Mouse (Mus musculus) layer of hippocampus, adult 11-12 months (tissue): ENCODE data around the gene Usp17la.
"Not testable (repeated sequence)": the region's sequence is repeated elsewhere in the genome, so short reads cannot be mapped to it uniquely, and the experiment has no call there.

Experiments used
- DNase-seq: peaks from one replicate; pipeline ENCODE4 v3.0.0; 2022; ENCODE audit warnings: low spot score

Usp17la gene

DNA sequence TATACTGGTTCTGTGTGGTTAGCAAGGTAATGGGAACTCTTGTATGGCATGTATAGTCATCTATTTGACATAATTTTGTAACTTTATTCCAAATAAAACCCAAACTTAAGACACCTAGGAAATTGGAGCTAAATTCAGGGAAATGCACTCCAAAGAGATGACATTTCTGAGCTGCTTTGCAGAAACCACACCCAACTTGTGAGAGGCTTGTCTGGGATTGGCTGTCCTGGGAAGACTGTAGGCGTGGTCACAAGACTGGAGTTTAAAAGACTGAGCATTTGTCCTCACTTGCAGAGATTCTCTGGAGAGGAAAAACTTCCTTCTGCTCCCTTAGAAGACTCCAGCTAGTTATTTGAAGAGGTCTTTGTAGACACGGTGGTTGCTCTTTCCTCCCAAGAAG is at the start of gene Usp17la:
Gene Usp17la, plus strand, starts transcription at position 301 of the 400 bp plus-strand sequence.
- DNase-seq, result not testable (repeated sequence)

DNA sequence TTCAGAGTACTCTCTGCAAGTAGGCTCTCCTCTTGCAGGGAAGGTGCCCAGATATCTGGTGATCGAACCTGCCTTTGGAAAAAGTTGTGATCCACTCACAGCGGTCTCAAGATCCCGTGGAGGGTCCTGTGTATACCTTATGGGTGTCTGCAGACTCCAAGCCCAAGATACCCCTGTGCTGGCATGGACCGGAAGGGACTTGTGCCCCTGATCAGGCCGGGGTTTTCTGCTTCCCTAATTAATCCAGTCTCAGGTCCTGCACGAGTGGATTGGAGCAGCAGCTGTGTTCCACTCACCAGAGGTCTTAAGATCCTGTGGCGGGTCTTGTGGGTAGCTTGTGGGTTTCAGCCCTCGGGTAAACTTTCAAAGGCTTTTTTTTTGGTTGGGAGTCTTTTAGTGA is 46.5 kb upstream of the Usp17la start:
- not testable (repeated sequence) for DNase-seq

DNA sequence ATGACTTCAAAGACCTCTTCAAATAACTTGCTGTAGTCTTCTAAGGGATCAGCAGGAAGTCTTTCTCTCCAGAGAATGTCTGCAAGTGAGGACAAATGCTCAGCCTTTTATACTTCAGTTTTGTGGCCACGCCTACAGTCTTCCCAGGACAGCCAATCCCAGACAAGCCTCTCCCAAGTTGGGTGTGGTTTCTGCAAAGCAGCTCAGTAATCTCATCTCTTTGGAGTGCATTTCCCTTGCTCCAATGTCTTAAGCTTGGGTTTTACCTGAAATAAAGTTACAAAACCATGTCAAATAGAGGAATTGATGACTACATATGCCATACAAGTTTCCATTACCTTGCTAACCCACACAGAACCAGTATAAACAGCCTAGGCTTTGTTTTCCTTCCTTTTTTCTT is 14.3 kb upstream of the Usp17la start, which contains the start of gene Usp17lb:
Gene Usp17lb, minus strand, starts transcription at position 101 of the 400 bp plus-strand sequence.
- no peak for DNase-seq

DNA sequence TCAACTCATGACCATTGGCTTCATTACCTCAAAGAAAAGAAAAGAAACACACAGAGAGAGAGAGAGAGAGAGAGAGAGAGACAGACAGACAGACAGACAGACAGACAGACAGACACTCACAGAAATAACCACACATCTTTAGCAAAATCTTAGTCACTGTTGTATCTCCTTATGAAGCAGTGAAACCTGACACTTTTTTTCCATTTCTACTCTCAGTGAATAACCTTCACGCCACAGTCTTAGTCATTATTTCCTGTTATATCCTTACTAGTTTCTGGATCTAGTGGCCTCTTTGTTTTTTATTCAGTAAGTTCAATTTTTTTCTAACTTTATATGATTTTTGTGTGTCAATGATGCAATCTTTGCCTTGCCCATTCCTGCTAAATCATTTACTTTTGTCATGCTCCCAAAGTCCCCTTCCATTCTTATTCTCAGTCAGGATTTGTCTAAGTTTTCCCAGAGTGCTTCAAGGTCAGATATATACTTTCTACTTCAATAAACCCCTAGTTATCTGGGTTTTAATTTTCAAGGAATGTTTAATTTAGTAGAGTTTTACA is 13.0 kb upstream of the Usp17la start:
- no peak for DNase-seq

DNA sequence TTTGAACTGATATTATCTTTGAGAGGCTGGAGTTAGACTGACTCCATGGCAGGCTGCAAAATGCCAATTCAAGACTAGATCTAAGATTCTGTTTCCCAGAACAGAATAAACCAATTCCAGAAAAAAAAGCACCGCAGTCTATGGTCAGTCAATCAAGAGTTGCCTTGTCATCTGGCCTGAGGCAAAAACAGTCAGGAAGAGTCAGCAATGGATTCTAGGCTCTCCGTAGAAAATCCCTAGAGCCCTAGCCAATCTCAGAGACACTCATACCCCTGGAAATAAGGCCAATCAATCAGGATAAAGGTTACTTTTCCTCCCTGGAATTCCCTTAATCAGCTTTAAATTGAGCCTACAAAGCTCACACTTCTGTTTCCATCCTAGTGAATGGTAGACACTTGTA is 5.3 kb upstream of the Usp17la start:
- DNase-seq, result not testable (repeated sequence)

DNA sequence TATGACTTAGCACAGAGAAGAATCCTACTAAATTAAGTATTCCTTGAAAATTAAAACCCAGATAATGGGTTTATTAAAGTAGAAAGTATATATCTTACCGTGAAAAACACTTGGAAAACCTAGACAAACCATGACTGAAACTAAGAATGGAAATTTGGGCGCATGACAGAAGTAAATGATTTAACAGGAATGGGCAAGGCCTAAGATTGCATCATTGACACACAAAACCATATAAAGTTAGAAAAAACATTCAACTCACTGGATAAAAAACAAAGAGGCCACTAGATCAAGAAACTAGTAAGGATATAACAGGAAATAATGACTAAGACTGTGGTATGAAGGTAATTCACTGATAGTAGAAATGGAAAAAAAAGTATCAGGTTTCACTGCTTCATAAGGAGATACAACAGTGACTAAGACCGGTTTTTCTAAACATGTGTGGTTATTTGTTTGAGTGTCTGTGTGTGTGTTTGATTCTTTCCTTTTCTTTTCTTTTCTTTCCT is 1.5 kb upstream of the Usp17la start:
- no peak for DNase-seq

DNA sequence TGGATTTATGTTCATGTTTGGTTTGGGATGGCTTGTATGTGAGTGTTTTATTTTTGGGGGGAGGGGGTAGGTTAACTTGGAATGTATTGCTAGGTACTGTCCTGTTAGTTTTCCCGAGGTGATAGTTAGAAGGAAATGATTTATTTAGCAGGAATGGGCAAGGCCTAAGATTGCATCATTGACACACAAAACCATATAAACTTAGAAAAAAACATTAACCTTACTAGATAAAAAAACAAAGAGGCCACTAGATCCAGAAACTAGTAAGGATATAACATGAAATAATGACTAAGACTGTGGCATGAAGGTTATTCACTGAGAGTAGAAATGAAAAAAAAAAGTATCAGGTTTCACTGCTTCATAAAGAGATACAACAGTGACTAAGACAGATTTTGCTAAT is 874 bp downstream of the Usp17la start:
- DNase-seq, result no peak

DNA sequence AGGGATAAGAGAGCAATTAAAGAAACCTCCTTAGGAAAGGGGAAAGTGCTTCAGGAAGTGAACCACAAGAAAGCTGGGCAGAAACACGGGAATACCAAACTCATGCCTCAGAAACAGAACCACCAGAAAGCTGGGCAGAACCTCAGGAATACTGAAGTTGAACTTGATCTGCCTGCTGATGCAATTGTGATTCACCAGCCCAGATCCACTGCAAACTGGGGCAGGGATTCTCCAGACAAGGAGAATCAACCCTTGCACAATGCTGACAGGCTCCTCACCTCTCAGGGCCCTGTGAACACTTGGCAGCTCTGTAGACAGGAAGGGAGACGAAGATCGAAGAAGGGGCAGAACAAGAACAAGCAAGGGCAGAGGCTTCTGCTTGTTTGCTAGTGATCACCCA is 4.6 kb downstream of the Usp17la start:
- DNase-seq, result no peak

DNA sequence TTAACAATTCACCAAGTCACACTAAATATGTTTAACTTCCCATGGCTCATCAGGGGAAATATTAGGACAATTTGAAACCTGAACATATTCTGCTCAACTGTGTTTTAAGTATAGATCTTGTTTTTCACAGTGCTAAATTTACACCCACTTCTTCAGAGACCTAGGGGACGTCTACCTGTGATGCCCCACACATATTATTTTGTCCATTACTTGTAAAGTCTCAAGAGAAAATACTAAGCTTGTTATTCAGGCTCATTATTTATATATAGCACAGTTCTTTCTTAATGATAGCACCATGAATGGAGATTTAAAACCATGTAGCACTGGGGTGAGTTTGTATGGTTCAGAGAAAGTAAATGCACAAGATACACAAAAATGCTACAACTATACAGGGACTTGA is 20.9 kb downstream of the Usp17la start, which contains the start of gene Olfr665:
Gene Olfr665, plus strand, starts transcription at position 301 of the 400 bp plus-strand sequence.
- DNase-seq, result no peak

DNA sequence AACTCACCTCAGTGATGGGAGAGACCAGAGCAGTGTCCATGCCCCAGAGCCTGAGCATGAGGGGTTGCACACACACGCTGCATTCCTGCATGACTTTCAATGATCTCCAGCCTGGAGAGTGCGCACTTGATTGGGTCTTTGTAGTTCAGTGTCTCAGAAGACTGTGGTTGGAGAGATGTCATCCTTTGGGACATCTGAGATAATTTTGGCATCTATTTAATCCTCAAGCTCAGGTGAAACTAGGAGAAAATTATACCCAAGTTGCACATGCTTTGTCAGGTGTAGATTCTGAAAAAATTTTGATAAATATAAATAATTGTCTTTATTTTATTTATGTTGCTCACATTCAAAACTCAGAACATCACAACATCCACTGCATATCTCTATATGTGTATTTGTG is 39.0 kb downstream of the Usp17la start, which contains the start of gene Olfr666:
Gene Olfr666, minus strand, starts transcription at position 101 of the 400 bp plus-strand sequence.
- no peak for DNase-seq
